Mouse (Mus musculus) liver, embryonic 16.5 days (tissue): ENCODE data around the gene Wnt3a. TPM values are rescaled to one million over a fixed set of nuclear protein-coding genes. Genes with fewer than 3 reads are reported as not detected.
A peak's percentile ranks its signal among the peaks of the same experiment; 100 is the strongest.

Experiments used
- ATAC-seq: fragments of 200-750 bp; cut with Nextera tagmentation; 2 replicates; pipeline ENCODE4 v1.8.0; 2017; ENCODE audit warnings: low read depth, mild to moderate bottlenecking, moderate number of reproducible peaks, moderate library complexity
- H3K27ac ChIP-seq: fragments of 300-500 bp; sonication (generic); 2 replicates; pipeline ENCODE4 v1.5.1; 2014; ENCODE audit warnings: mild to moderate bottlenecking, low read length
- H3K27me3 ChIP-seq: fragments of 300-500 bp; sonication (generic); 2 replicates; pipeline ENCODE4 v1.6.1; 2014; ENCODE audit warnings: low read depth, low read length, mixed read lengths; ENCODE audit not compliant: control insufficient read depth, insufficient read depth
- H3K36me3 ChIP-seq: fragments of 300-500 bp; sonication (generic); 2 replicates; pipeline ENCODE4 v1.6.1; 2014; ENCODE audit warnings: mild to moderate bottlenecking; ENCODE audit not compliant: control insufficient read depth, insufficient read depth
- H3K4me1 ChIP-seq: fragments of 300-500 bp; sonication (generic); 2 replicates; pipeline ENCODE4 v1.6.1; 2014; ENCODE audit warnings: low read depth, low read length, mixed read lengths; ENCODE audit not compliant: control insufficient read depth
- H3K4me2 ChIP-seq: fragments of 300-500 bp; sonication (generic); 2 replicates; pipeline ENCODE4 v1.6.1; 2014; ENCODE audit warnings: low read depth, low read length, mixed read lengths
- H3K4me3 ChIP-seq: fragments of 300-500 bp; sonication (generic); 2 replicates; pipeline ENCODE4 v1.5.1; 2014; ENCODE audit warnings: low read depth, mild to moderate bottlenecking, low read length
- H3K9ac ChIP-seq: fragments of 300-500 bp; sonication (generic); 2 replicates; pipeline ENCODE4 v1.6.1; 2014; ENCODE audit warnings: low read depth, low read length
- H3K9me3 ChIP-seq: fragments of 300-500 bp; sonication (generic); replicated peaks from 2 replicates; pipeline ENCODE4 v1.6.1; 2016; ENCODE audit warnings: low read length; ENCODE audit not compliant: control insufficient read depth
- WGBS: fragments of 180-500 bp; shearing (Covaris S2); extraction: QIAGEN DNeasy Blood & Tissue Kit; methylation state at CpG from one replicate; pipeline ENCODE4 v1.1.7; 2014; ENCODE audit not compliant: insufficient replicate concordance; 5-methylcytosine and 5-hydroxymethylcytosine counted together
- polyA plus RNA-seq: library from polyadenylated mRNA; unstranded; fragments of >200 nt; fragmentation: Nextera tagmentation; extraction: Ambion mirVana; gene quantifications from 2 replicates; pipeline ENCODE4 v1.2.1, GENCODE M21; 2015

Gene Wnt3a
- polyA plus RNA-seq, 1 experiment from 2014 or later = not detected

GRCm38 (mm10) chr11:59309976-59310375 is 19.4 kb upstream of the Wnt3a start:
- Histone ChIP-seq H3K4me2 (no peak overlapping the region), H3K27me3 (peaks cover 56% of the 10 kb centered on the region), H3K9ac (no peak overlapping the region), H3K4me3 (no peak overlapping the region), H3K4me1 (no peaks in the 10 kb centered on the region; the same call in none of the 2 replicates), H3K9me3 (no peaks in the 10 kb centered on the region), H3K27ac (no peak overlapping the region), H3K36me3 (no peaks in the 10 kb centered on the region)
- no peak for ATAC-seq
- WGBS = 67% methylated on average over 8 of the region's 8 CpGs

DNA sequence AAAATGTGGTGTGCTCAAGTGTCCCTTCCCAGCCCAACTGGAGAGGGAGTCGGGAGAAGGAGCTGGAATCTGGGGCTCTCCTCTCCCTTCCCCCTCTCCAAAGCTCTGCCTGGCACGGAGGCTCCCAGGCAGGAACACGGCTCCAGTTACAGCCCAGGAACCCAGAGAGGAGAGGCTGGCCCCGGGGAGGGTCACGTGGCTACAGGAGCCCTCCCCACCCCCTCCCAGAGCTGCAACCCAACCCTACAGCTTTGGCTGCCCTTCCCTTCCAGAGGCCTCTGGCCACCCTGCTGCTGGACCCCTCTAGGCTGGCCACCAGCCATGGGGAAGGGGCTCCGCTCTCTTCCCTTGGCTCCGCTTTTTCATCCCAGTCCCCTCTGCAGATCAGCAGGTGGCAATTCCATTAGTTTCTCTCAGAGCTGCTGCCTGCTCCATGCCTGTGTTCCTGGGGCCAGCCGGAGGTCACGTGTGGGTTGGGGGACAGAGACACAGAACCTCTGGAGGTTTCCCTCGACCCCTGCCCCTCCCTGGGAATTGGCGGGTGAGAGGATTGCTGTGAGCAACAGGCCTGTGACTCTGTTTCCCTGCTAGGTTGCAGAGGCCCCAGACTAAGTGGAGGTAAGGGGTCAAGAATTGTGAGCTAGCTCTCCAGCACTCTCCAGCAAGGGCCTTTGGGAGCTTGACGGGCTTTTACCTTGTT is 18.7 kb upstream of the Wnt3a start:
- no peak for ATAC-seq
- H3K9ac ChIP-seq = no peak overlapping the region
- no peak overlapping the region for H3K4me2 ChIP-seq
- H3K4me3 ChIP-seq = no peak overlapping the region
- no peak overlapping the region for H3K27ac ChIP-seq
- no peaks in the 10 kb centered on the region for H3K9me3 ChIP-seq
- no peaks in the 10 kb centered on the region for H3K36me3 ChIP-seq
- no peaks in the 10 kb centered on the region; the same call in none of the 2 replicates for H3K4me1 ChIP-seq
- H3K27me3 ChIP-seq = peaks cover 63% of the 10 kb centered on the region
- 23% methylated on average over 12 of the region's 12 CpGs for WGBS

- Histone ChIP-seq H3K27me3 (peaks cover 65% of the 10 kb centered on the region), H3K4me1 (no peaks in the 10 kb centered on the region; the same call in none of the 2 replicates), H3K27ac (no peak overlapping the region), H3K36me3 (no peaks in the 10 kb centered on the region), H3K4me3 (no peak overlapping the region), H3K9ac (no peak overlapping the region), H3K9me3 (no peaks in the 10 kb centered on the region), H3K4me2 (no peak overlapping the region)
- 37% methylated on average over 6 of the region's 6 CpGs for WGBS
- no peak for ATAC-seq
These were observed 18.1 kb upstream of the Wnt3a start for GRCm38 (mm10) chr11:59308625-59309024.

GRCm38 (mm10) chr11:59308164-59308542 is 17.6 kb upstream of the Wnt3a start:
- H3K27me3 ChIP-seq = peaks cover 69% of the 10 kb centered on the region

GRCm38 (mm10) chr11:59307422-59308163 is 17.0 kb upstream of the Wnt3a start:
- peaks cover 71% of the 10 kb centered on the region for H3K27me3 ChIP-seq
- WGBS = 3% methylated on average over 45 of the region's 45 CpGs
- no peak overlapping the region for H3K27ac ChIP-seq
- no peaks in the 10 kb centered on the region for H3K9me3 ChIP-seq
- ATAC-seq = 0 out of 2 replicates have a peak, but pooled peaks have one; percentile 49
- H3K4me1 ChIP-seq = no peaks in the 10 kb centered on the region; the same call in none of the 2 replicates
- H3K36me3 ChIP-seq = no peaks in the 10 kb centered on the region
- peak overlapping the region; percentile 76 for H3K4me2 ChIP-seq
- H3K9ac ChIP-seq = no peak overlapping the region
- H3K4me3 ChIP-seq = peak overlapping the region; percentile 55

More at GRCm38 (mm10) chr11:59308164-59308542, 17.6 kb upstream of the Wnt3a start:
- no peaks in the 10 kb centered on the region for H3K36me3 ChIP-seq
- no peak for ATAC-seq
- 21% methylated on average over 12 of the region's 12 CpGs for WGBS
- no peak overlapping the region for H3K4me3 ChIP-seq
- H3K9me3 ChIP-seq = no peaks in the 10 kb centered on the region
- H3K9ac ChIP-seq = no peak overlapping the region
- no peaks in the 10 kb centered on the region; the same call in none of the 2 replicates for H3K4me1 ChIP-seq
- no peak overlapping the region for H3K4me2 ChIP-seq
- no peak overlapping the region for H3K27ac ChIP-seq

DNA sequence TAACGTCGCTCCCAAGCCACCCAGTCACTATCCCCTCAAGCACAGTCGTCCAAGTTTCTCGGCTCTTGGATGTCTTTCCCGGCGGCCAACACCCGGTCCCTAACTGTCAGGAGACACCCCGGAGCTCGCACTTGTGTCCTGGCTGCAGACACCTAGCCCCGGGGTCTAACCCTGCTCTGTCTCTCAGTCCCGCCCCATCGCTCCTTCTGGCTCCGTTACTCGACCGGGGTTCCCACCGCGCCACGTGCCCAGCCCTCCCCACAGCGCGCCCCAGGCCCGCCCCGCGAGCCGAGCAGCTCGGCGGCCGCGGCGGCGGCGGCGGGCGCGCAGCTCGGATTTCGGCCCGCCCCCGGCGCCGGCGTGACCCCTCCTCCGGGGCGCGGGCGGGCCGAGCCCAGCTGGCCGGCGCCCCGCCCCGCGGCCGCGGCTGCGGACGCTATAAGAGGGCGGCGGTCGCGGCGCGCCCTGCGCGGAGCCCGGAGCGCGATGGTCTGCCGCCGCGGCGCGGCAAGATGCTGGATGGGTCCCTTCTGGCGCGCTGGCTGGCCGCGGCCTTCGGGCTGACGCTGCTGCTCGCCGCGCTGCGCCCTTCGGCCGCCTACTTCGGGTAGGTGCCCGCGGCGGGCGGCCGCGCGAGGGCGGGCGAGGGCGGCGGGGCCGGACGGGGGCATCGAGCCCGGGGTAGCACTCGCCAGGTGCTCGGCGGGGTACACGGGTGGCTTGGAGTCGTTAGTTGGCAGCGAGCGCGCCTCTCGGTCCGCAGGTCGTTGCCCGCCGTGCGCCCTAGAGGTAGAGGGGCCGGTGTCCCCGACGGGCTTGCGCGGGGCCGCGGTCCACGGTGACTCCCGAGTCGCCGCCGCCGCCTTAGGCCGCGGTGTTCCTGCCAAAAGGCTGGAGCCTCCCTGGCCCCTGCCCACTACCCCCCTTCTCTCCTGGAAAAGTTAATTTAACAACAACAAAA is 16.2 kb upstream of the Wnt3a start, which contains the start of gene Wnt9a:
Wnt9a (plus strand) TSS at position 468 of the 961 bp plus-strand sequence.
- Histone ChIP-seq H3K9ac (no peak within 1 kb of the TSS), H3K9me3 (no peaks in the 10 kb centered on the region), H3K4me2 (peak within 1 kb of the TSS; percentile 76), H3K27me3 (peaks cover 75% of the 10 kb centered on the region), H3K4me3 (peak within 1 kb of the TSS; percentile 55), H3K27ac (no peak within 1 kb of the TSS), H3K36me3 (no peaks in the 10 kb centered on the region), H3K4me1 (no peaks in the 10 kb centered on the region; the same call in none of the 2 replicates)
- ATAC-seq = peak; percentile 76
- WGBS = under 1% methylated on average over 106 of the region's 128 CpGs

DNA sequence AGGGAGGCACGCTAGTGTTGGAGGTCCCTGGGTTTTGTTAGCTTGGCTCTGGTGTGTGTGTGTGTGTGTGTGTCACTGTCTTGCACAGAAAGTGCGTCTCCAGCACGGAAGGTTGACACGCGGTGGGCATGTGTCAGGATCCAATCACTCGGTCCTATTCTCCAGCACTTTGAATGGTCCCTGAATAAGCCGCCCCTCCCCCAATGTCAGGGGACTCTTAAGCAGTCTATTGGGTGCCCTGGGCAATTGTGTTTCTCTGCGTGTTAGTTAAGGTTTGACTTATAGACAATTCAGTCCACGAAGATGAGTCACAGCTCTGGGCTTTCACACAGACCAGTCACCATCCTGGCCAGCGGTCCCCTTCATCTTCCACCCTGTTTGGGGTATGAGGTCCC is 15.3 kb upstream of the Wnt3a start:
- H3K4me1 ChIP-seq = no peaks in the 10 kb centered on the region; the same call in none of the 2 replicates
- ATAC-seq = no peak
- H3K9me3 ChIP-seq = no peaks in the 10 kb centered on the region
- H3K27ac ChIP-seq = no peak overlapping the region
- WGBS = 11% methylated on average over 10 of the region's 10 CpGs
- H3K9ac ChIP-seq = no peak overlapping the region
- peaks cover 76% of the 10 kb centered on the region for H3K27me3 ChIP-seq
- no peak overlapping the region for H3K4me3 ChIP-seq
- no peaks in the 10 kb centered on the region for H3K36me3 ChIP-seq
- H3K4me2 ChIP-seq = no peak overlapping the region

DNA sequence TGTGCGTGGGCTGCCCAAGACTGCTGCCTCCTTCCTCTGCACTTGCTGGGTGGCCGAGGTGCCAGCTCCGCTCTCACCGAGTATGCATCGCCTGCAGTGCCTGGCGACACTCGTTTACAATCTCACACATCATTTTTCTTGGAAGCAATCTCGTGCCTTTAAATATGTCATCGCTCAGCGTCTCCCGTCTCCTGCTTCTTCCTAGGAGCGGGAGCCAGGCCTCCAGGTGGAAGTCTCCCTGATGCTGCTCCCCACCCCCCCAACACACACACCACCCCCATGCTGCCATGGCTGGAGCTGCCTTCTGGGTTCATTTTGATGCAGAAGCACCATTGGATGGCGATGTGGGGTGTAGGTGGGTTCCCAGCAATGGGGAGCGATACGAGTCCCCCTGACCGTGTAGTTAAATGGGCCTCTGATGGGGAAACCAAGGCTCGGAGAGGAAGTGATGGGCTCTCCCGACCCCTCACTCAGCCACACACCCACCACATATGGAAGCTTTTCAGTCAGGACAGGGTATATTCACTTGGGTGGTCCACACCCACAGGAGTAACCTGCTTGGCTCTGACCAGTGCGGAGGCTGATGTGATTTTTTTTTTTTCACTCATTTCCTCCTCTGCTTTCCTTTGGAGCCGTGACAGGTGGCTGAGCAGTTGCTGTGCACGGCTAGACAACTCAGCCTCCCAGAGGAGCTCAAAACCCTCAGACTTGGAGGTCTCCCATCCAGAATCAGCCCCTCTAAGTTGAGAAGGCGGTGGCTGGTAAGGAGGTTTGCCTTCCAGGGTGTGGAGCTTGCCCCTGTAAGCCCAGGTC is 14.7 kb upstream of the Wnt3a start:
- H3K4me3 ChIP-seq = no peak overlapping the region
- WGBS = 40% methylated on average over 22 of the region's 22 CpGs
- ATAC-seq = no peak
- H3K27me3 ChIP-seq = peaks cover 81% of the 10 kb centered on the region
- H3K9ac ChIP-seq = no peak overlapping the region
- no peak overlapping the region for H3K27ac ChIP-seq
- H3K9me3 ChIP-seq = no peaks in the 10 kb centered on the region
- H3K36me3 ChIP-seq = no peaks in the 10 kb centered on the region
- H3K4me1 ChIP-seq = no peaks in the 10 kb centered on the region; the same call in none of the 2 replicates
- no peak overlapping the region for H3K4me2 ChIP-seq
